Mouse (Mus musculus) brain, embryonic 14.5 days (tissue): ENCODE data around the gene Map3k14. TPM values are rescaled to one million over a fixed set of nuclear protein-coding genes. Genes with fewer than 3 reads are reported as not detected.

ENCODE experiments used
- DNase-seq: peaks from one replicate; pipeline ENCODE4 v3.0.0-alpha.2; 2011; ENCODE audit warnings: low read depth
- CTCF ChIP-seq: fragments of 200-500 bp; IDR thresholded peaks from 2 replicates; pipeline ENCODE4 v1.5.1; 2012; ENCODE audit warnings: inconsistent platforms, mild to moderate bottlenecking, moderate library complexity, borderline replicate concordance; ENCODE audit not compliant: insufficient read depth, insufficient read length; ENCODE audit errors: extremely low read depth
- POLR2A ChIP-seq: fragments of 200-500 bp; IDR thresholded peaks from 2 replicates; pipeline ENCODE4 v1.6.1; 2012; ENCODE audit warnings: mild to moderate bottlenecking, inconsistent platforms, borderline replicate concordance; ENCODE audit not compliant: poor library complexity, insufficient read depth, insufficient read length, severe bottlenecking; ENCODE audit errors: extremely low read depth
- polyA plus RNA-seq: library from polyadenylated mRNA; depleted of rRNA; stranded (reverse); fragments of >200 nt; gene quantifications from 2 replicates; pipeline ENCODE4 v1.2.3, GENCODE M21; 2012

Map3k14 gene
- polyA plus RNA-seq, 1 experiment = 6.3 TPM

DNA sequence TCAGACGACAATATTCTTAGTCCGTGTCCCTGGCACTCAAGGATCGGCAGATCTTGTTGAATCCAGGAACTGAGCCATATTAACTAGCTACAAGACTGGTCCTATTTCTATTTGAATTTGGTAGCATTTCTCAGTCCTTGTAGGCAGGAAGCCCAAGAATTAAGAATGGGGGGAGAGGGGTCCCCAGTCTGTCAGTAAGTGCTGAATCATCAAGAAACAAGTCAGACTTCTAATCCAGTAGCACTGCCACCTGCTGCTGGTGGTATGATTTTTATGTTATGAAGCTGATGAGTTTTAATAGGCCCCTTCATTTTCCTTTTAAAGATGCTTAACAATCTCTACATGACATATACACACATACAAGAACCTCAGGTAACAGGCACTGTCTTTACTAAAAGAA is 16.9 kb downstream of the Map3k14 start:
- DNase-seq = no peak
- TF ChIP-seq POLR2A = no peak
- no peak for TF ChIP-seq CTCF

DNA sequence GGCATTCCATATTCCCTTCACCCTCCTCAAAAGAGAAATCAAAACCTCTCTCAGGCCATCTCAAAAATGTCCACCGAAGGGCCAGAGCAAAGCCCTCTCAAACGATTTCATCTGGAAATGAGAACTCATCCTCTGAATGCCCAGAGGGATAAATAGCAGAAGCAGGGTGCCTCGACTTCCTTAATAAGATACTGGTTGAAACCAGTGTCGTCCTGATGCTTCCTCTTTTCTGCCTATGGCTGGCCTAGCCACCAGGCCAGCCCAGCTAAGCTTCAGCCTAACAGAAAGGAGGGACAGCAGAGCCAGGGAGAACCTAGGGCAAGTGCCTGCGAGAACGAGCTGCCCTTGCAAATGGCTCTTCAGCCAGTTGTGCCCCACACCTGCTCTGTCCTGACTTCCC is 17.8 kb downstream of the Map3k14 start:
- no peak for DNase-seq
- TF ChIP-seq POLR2A = no peak
- TF ChIP-seq CTCF = no peak

GRCm38 (mm10) chr11:103248837-103249236 is 18.4 kb downstream of the Map3k14 start:
- TF ChIP-seq CTCF (no peak), POLR2A (no peak)
- DNase-seq = no peak

DNA sequence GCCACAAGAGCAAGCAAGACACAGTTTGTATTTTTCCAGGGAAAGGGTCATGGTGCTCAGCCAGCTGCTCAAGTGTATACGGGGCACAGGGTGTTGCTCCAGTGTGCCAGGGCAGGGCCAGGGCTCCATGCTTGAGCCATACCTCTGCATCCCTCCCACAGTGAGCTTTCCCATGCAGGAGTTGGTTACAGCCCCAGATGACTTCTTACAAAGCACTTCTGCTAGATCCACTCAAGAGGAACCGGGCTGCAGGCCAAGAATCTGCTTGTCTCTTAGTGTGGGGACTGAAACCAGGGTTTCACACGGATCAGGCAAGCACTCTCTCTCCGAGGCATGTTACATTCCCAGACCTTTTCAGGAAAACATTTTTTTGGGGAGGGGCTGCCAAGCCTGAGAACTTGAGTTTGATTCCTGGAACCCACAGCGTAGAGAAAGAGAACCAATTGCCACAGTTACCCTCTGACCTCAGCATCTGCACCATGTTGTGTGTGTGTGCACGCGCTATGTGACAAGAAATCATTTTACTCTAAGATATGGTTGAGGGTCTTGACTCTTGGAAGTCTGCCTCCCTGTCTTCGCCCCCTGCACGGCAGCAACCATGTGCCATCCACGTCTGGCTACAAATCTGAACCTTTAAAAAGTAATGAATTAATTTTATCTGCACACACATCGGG is 19.6 kb downstream of the Map3k14 start:
- no peak for TF ChIP-seq POLR2A
- no peak for TF ChIP-seq CTCF
- peak; percentile 94 for DNase-seq

GRCm38 (mm10) chr11:103246731-103247290 is 20.5 kb downstream of the Map3k14 start:
- no peak for DNase-seq
- no peak for TF ChIP-seq CTCF
- TF ChIP-seq POLR2A = no peak

DNA sequence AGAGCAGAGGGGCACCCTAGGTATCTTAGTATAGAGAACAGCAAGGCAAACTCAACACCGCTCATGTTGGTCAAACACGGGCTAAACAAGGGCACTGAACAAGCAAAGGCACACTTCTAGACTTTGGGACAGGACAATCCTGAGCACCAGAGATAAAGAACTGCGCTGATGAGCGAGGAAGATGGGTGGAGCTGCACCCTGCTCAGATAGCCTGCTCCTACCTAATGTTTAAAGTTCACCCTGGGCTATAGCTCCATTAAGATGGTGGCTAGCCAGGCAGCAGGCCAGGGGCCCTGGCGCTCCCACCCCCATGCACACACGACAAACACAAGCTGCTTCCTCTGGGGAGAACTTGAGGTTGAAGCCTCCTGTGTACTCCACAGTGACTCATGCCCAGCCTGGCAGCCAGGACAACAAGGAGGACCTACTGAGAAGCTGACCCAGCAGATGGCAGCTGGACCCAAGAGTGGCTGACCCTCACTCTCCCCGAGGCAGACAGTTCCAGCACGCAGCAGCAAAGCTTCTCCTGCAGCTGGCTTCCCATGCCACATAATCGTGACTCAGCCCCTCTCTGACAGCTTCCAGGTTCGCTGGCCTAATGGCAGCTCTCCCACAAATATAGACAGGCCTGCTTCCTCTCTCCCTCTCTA is 21.1 kb downstream of the Map3k14 start:
- peak; percentile 20 for DNase-seq
- TF ChIP-seq CTCF = no peak
- TF ChIP-seq POLR2A = no peak

- TF ChIP-seq POLR2A (no peak), CTCF (no peak)
- DNase-seq = peak; percentile 33
Observed at GRCm38 (mm10) chr11:103244856-103245255, 22.4 kb downstream of the Map3k14 start.

DNA sequence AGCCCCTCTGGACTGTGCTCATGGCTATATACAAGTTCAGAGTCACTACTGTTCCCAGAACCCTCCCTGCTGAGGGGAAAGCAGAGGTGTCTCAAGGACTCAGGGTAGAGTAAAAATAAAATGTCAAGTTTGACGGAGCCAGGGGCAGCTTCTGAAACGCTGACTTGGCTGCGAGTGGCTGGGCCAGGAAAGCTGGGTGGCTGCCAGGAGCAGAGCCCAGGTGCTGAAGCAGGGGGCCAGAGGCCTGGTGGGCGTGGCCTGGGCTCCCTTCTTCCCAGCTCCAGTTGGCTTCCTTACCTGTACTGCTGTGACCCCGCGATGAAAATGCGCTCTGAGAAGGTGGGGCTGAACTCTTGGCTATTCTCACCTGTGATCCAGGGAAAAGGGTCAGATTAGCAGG is 26.5 kb downstream of the Map3k14 start:
- TF ChIP-seq POLR2A (no peak), CTCF (no peak)

GRCm38 (mm10) chr11:103237757-103238156 is 29.5 kb downstream of the Map3k14 start:
- DNase-seq = no peak
- TF ChIP-seq POLR2A (no peak), CTCF (no peak)

More for the DNA sequence above, 26.5 kb downstream of the Map3k14 start:
- DNase-seq = no peak

- TF ChIP-seq CTCF (no peak), POLR2A (no peak)
- DNase-seq = no peak
Observed at GRCm38 (mm10) chr11:103236903-103237302, 30.4 kb downstream of the Map3k14 start.

DNA sequence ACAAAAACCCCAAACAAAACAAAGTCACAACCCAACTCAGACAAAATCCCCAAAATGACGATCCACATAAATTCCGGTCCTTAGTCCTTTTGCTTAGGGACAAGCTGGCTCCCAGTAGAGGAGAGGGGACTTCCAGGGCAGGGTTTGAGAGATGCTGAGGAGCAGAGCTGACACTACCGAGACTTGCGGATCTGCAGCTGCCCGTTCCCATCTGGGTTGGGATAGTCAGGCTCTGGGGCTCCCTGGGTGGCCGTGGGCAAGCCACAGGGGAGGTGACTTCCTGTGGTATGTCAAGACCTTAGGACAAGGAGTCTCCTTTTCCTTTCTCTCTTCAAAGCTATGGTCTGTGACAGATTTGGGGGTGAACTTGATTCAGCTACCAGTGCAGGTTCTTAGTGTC is 30.8 kb downstream of the Map3k14 start:
- no peak for DNase-seq
- TF ChIP-seq POLR2A = no peak
- no peak for TF ChIP-seq CTCF
